Mouse (Mus musculus) thymus, postnatal 36 days (tissue): ENCODE measurements at regions not wholly inside any gene's neighbourhood (a gene's known extent, or its start where the extent isn't known, plus 50 kb on each side); places are given as distances from the start of the nearest gene placed in this dataset.

Experiments
- DNase-seq, 2 experiments: peaks; one replicate each; pipeline ENCODE4 v3.0.0; 2022; ENCODE audit warnings: mixed read lengths in 2 of 2

- no peak for DNase-seq
Measured at GRCm38 (mm10) chr6:143375951-143376713, 209.1 kb downstream of the Etnk1 start.

DNA sequence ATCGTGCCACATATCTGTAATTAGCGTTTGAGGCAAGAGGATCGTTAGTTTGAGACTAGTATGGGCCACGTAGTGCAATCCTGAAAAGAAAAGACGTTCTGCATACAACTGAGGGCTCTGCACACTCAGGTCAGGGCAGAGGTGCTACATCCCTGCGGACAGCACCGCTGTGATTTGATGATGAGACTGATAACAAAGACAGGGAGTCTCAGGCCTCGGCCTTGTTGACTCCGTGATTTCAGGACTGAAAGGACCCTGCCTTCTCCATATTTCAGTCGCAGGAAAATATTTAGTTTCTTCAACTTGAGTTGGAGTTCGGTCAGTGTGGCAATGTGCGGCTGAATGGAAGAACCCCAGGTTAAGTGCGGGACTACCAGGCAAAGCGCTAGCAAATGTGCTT is 210.1 kb downstream of the Etnk1 start:
- no peak for DNase-seq

DNA sequence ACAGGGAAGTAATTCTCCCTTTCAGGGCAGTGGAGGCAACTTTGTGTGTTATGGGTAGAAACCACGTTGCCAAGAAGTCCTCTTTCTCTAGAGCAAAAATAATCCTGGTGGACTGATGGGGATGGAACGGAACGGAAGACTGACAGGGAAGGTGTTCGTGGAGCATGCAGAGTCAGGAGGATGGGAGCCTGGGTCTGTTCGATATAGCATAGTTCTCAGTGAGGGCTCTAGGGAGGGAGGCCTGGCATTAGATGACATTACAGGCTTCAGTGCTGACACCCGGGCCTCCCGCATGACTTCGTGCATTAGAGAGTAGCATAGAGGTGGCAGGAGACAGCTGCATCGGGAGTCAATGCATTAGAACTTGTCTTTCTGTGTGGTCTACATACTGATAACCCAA is 211.1 kb downstream of the Etnk1 start:
- no peak for DNase-seq

DNA sequence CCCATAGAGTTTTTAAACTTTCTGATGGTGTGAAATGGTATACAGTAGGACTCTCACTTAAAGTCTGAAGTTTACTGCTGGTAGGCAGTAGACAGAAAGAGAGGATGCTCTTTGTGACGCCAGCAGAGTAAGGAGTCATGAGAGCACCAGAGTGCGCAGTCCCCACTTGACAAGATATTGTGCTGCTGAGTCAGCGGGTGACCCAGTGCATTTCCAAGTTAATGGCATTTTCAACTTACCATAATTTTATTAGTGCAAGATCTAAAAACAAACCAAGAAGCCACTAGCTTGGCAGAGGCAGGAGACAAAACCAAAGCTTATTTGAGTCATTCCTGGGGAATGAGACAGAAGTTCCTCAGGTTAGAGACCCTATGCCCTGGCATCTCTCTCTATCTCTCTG is 213.5 kb downstream of the Etnk1 start:
- no peak for DNase-seq

- no peak for DNase-seq
Measured at GRCm38 (mm10) chr6:143386597-143387450, 219.8 kb downstream of the Etnk1 start.

DNA sequence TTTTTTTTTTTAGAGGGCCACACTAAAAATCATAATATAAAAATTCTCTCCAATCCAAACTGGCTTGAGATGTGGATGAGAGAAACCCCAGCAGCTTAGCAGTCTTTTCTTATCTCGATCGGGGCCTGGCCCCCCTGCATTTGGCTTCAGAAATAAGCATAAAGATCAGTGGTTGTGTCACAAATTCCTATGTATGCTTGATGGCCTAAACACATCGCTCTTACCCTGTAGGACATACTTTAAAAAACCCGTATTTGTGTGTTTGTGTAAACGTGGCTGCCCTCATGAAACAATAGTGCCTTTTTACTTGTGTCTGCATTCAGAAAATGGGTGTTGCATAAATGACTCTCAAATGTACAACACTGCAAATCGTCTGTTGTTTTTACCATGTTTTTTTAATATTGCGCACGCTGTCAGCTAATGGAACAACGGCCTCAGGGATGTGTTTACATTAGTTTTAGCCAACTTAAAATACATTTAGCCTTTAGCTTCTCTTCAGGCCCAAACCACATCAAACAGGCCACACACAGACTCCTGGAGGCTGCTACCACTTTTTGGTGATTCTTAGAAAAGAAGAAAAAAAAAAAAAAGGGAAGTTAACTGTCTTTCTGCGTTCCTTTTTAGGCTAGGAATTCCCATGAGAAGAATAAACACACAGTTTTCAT is 226.7 kb downstream of the Etnk1 start:
- DNase-seq = no peak

GRCm38 (mm10) chr6:143394377-143394776 is 227.4 kb downstream of the Etnk1 start:
- no peak for DNase-seq

GRCm38 (mm10) chr6:143401436-143401835 is 234.4 kb downstream of the Etnk1 start:
- no peak for DNase-seq

DNA sequence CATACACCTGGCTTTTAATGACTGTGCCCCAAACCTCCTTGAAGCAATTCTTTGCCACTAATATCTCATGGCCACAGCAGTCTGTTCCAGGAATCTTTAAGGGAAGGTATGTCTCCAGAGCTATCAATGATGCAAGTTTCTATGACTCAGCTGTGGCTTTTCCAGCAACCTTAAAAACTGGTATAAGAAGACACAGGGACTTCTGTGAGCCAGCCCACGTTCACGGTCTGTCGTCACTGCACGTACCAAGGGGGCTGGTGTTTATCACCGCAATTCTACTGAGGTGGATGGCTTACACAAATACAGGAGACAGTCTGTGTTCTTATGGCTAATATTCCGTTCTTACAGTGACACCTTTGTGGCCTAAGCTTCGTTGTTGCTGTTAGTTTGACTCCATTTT is 234.9 kb downstream of the Etnk1 start:
- DNase-seq = no peak

- DNase-seq = no peak
Measured at GRCm38 (mm10) chr6:143402766-143403165, 235.7 kb downstream of the Etnk1 start.

GRCm38 (mm10) chr6:143404521-143404920 is 237.5 kb downstream of the Etnk1 start:
- no peak for DNase-seq

DNA sequence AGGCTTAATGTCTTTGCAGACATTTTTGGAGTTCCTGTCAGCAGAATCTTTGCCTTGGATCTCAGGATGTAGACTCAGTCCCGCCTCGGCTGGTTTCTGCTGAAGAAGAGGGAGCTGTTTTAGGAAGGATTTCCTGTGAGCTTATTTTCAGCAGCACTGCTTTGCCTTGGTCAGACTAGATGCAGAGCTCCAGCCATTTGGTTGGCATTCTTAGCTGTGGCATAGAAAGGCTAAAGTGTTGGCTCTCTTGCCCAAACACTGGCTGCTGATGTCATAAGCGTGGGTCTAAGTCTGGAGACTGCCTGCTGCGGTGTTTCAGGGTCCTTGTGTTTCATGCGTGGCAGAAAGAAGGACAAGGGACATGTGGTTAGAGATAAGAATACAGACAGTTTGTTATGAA is 245.0 kb downstream of the Etnk1 start:
- no peak for DNase-seq

DNA sequence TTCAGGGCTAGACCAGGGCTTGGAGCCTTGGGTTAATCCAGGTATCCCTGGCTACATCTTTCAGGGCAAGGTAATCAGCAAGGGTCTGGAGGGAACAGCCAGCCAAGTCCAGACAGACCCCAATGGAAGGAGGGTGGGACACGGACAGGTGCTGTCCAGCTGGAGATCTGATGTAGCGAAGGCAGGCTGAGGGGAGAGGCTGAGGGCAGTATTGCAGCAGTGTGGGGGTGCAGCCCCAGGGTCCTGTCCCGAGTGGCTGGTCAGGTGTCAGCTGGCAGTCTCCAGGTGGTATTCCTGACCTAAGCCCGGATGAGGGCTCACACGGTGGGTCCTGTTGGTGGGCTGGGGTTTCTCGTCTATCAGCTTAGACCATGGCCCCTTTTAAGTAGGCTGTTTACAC is 245.7 kb downstream of the Etnk1 start:
- DNase-seq = no peak

- no peak for DNase-seq
Measured at GRCm38 (mm10) chr6:143414590-143415382, 247.8 kb downstream of the Etnk1 start.

GRCm38 (mm10) chr6:143415383-143415778 is 248.4 kb downstream of the Etnk1 start:
- no peak for DNase-seq

- no peak for DNase-seq
Measured at GRCm38 (mm10) chr6:143419872-143420271, 252.9 kb downstream of the Etnk1 start.

- DNase-seq = no peak
Measured at GRCm38 (mm10) chr6:143423026-143423425, 256.0 kb downstream of the Etnk1 start.

DNA sequence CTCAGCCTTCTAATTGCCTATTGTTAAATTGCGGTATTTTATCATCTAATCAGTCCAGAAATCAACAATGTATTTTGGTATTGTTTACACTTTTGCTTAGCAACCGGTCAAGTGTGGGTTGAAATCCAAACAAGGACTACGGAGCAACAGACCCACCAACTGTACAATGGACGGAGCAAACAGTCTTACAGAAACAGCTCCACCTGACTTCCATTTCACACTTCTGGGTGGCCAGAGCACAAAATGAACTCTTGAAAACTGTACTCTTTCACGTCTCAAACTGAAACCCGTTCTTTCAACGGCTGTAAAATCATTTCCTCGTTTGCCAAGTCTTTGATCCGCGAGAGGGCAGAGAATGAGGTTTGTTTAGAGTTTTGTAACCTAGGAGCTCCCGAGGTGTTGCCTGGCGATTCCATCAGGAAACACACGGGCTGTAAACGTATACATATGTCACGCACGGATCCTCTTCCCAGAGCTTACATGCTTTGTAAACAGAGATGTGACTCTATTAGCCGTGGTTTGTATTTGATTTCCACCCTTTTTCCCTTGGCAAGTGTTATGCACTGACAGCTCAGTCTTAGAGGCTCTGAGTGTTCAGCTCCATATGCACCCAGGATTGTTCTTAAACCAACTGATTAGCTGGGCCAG is 258.3 kb downstream of the Etnk1 start:
- DNase-seq = no peak

GRCm38 (mm10) chr6:143431896-143432450 is 265.0 kb downstream of the Etnk1 start:
- no peak for DNase-seq

DNA sequence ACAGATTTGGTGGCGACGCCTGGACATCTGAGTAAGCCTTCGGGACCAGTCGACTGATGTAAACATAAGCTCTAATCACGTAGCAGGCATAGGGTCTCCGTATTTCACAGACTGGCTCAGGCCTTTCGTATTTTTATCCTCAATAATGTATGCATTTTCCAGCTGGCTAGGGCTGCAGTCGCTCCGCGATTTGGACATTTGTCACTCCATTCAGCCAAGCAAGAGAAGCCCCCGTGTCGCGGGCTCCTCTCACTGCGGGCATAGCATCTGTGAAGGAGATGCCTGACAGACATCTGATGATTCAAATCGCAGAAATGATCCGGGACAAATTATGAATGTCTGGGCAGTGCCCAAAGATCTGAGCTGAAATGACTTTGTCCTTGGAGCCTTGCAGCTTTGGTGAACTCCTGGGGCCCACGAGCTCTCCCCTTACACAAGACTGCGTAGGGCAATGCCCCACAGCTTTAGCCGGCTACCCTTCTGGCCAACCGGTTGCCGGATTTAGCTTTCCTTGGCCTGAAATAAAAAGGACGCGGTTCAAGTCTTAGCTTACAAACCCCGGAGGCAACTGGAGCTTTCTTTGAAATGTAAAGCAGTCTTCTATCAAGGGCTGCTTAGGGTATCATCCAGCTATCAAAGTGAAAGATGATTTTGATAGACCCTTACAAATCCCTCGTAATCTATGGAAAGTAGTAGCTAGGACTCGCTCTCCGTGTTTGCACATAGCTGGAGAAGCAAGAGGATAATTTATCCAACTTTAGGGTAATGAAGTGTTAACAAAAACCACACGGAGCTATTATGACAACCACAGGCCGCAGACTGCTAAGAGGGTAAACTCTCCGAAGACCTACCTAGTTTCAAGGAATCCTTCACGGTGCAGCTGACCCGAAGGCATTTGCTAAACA is 270.6 kb downstream of the Etnk1 start:
- DNase-seq = no peak

- no peak for DNase-seq
Measured at GRCm38 (mm10) chr6:143438272-143438591, 271.2 kb downstream of the Etnk1 start.
